Comparison of ENCODE assay signal across 25 mouse cellular contexts in the genomic region with DNA sequence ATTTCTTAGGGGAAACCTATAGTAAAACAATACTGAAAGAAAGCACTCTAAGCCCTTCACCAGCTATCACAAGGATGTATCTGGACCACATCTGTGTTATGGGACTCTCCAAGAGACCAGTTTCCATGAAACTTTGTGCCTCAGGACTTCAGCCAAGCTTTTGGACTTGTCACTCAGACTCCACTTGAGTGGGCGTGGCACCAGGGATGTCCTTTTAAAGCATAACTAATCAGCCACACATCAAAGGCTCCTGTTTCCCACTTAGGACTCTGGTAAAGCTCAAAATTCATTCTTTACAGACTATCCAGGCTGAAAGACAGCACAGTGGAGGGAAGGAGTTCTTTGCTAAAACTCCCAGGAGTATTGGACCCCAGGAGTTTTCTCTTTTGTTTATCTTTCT.
DNase-seq lines count a peak whose midpoint lies in the region; ATAC-seq lines count a peak whose summit lies in the region.
"Had no signal": no experiment of that assay in that cellular context is flagged by ENCODE, and none has a peak within 500 bp of the region (broad histone marks: within the 10 kb centered on the region; RNA-seq: fewer than 3 reads in every experiment).

No protein-coding gene starts in this region.

- H3K4me2 ChIP-seq in kidney, embryonic 16.5 days (replicated peaks; ENCODE audit: low read depth, low read length), result no peak overlapping the region
- H3K4me2 ChIP-seq: embryonic facial prominence, embryonic 12.5 days; embryonic facial prominence, embryonic 15.5 days; heart, embryonic 11.5 days; hindbrain, embryonic 12.5 days; hindbrain, embryonic 15.5 days had no signal

- H3K27ac ChIP-seq in kidney, embryonic 16.5 days (ENCODE audit: low read length), result no peak overlapping the region
- H3K27ac ChIP-seq: embryonic facial prominence, embryonic 12.5 days; embryonic facial prominence, embryonic 15.5 days; gastrocnemius, adult 2 months; hindbrain, embryonic 12.5 days; hindbrain, embryonic 15.5 days had no signal

- H3K4me3 ChIP-seq in kidney, embryonic 16.5 days (ENCODE audit: low read length), result no peak overlapping the region
- H3K4me3 ChIP-seq: embryonic facial prominence, embryonic 12.5 days; embryonic facial prominence, embryonic 15.5 days; gastrocnemius, adult 2 months; hindbrain, embryonic 12.5 days; hindbrain, embryonic 15.5 days had no signal

- no peaks in the 10 kb centered on the region for H3K4me1 ChIP-seq in kidney, embryonic 16.5 days (ENCODE audit: insufficient read depth, low read length)
- H3K4me1 ChIP-seq: embryonic facial prominence, embryonic 12.5 days; embryonic facial prominence, embryonic 15.5 days; hindbrain, embryonic 12.5 days; hindbrain, embryonic 15.5 days had no signal

- no peak for ATAC-seq in kidney, embryonic 16.5 days (ENCODE audit: low FRiP score, low TSS enrichment)
- ATAC-seq: forebrain, embryonic 14.5 days; forebrain, postnatal 0 days; Patski had no signal

- WGBS in kidney, embryonic 16.5 days, result 78% methylated on average over 1 of the region's 1 CpGs

- peak; percentile 32 for DNase-seq in kidney, adult 18-20 months
- DNase-seq in kidney, adult 9 months, result peak; percentile 53
- DNase-seq in kidney, postnatal 10 days, result no peak
- DNase-seq in ZHBTc4 (ENCODE audit: low read depth, low spot score), result peak; percentile 29
- DNase-seq in liver, result no peak
- DNase-seq: adrenal gland, postnatal 10 days; adrenal gland, postnatal 36 days; B cell, adult 2 months; cerebellum, adult 18-20 months; cerebellum, adult 9-10 months; cerebellum, postnatal 14 days; forebrain, postnatal 0 days; gastrocnemius, adult 2 months; gastrocnemius, postnatal 14 days; heart, adult 11 months had no signal

- H3K36me3 ChIP-seq in kidney, embryonic 16.5 days (ENCODE audit: insufficient read depth, low read length), result no peaks in the 10 kb centered on the region
- H3K36me3 ChIP-seq: embryonic facial prominence, embryonic 12.5 days; embryonic facial prominence, embryonic 15.5 days; G1E; hindbrain, embryonic 12.5 days; hindbrain, embryonic 15.5 days had no signal

- H3K27me3 ChIP-seq in kidney, embryonic 16.5 days (ENCODE audit: insufficient read depth, low read length), result no peaks in the 10 kb centered on the region
- H3K27me3 ChIP-seq: CH12.LX; embryonic facial prominence, embryonic 12.5 days; embryonic facial prominence, embryonic 15.5 days; hindbrain, embryonic 12.5 days; hindbrain, embryonic 15.5 days; Patski had no signal

- peaks cover 4% of the 10 kb centered on the region; the same call in 1 of the 2 replicates for H3K9me3 ChIP-seq in kidney, embryonic 16.5 days (ENCODE audit: low read length)
- H3K9me3 ChIP-seq: embryonic facial prominence, embryonic 12.5 days; embryonic facial prominence, embryonic 15.5 days; G1E; hindbrain, embryonic 12.5 days; hindbrain, embryonic 15.5 days had no signal

- H3K9ac ChIP-seq in kidney, embryonic 16.5 days (replicated peaks; ENCODE audit: low read length), result no peak overlapping the region
- H3K9ac ChIP-seq: embryonic facial prominence, embryonic 12.5 days; embryonic facial prominence, embryonic 15.5 days; forebrain, postnatal 0 days; hindbrain, embryonic 12.5 days; hindbrain, embryonic 15.5 days had no signal

Comparison
In these comparisons a context has a peak if more than half of its experiments do, and no peak if none do; other contexts are left out.
1. DNase-seq: peak in kidney, adult 18-20 months (single experiment), kidney, adult 9 months (single experiment) and ZHBTc4 (single experiment); none in kidney, postnatal 10 days (single experiment) and liver (single experiment).